Mouse (Mus musculus): ENCODE results near the gene Gls.

The Gls gene

GRCm38 (mm10) chr1:52248899-52249556, 16.0 kb upstream of the Gls start:
- no peak for DNase-seq (ENCODE audit: low spot score in 2 of 2)

- DNase-seq (ENCODE audit: low spot score in 2 of 2): no peak
Measured at GRCm38 (mm10) chr1:52242270-52242669, 9.2 kb upstream of the Gls start.

GRCm38 (mm10) chr1:52232766-52233140, 279 bp downstream of the Gls start:
- DNase-seq (ENCODE audit: low spot score in 2 of 2): no peak

GRCm38 (mm10) chr1:52231939-52232765, 880 bp downstream of the Gls start:
- DNase-seq (ENCODE audit: low spot score in 2 of 2): peak; percentile 78 to 80

GRCm38 (mm10) chr1:52230404-52230803, 2.6 kb downstream of the Gls start:
- DNase-seq (ENCODE audit: low spot score in 2 of 2): no peak

GRCm38 (mm10) chr1:52228178-52228577, 4.9 kb downstream of the Gls start:
- no peak for DNase-seq (ENCODE audit: low spot score in 2 of 2)

- DNase-seq (ENCODE audit: low spot score in 2 of 2): no peak
Measured at GRCm38 (mm10) chr1:52226416-52226815, 6.6 kb downstream of the Gls start.

GRCm38 (mm10) chr1:52216766-52217165, 16.3 kb downstream of the Gls start:
- DNase-seq (ENCODE audit: low spot score in 2 of 2): no peak

- no peak for DNase-seq (ENCODE audit: low spot score in 2 of 2)
Measured at GRCm38 (mm10) chr1:52182992-52183391, 50.0 kb downstream of the Gls start.

- no peak for DNase-seq (ENCODE audit: low spot score in 2 of 2)
Measured at GRCm38 (mm10) chr1:52181994-52182393, 51.0 kb downstream of the Gls start.

- DNase-seq (ENCODE audit: low spot score in 2 of 2): no peak
Measured at GRCm38 (mm10) chr1:52179939-52180568, 53.0 kb downstream of the Gls start.

GRCm38 (mm10) chr1:52176999-52177398, 56.0 kb downstream of the Gls start:
- DNase-seq (ENCODE audit: low spot score in 2 of 2): no peak

- DNase-seq (ENCODE audit: low spot score in 2 of 2): no peak
Measured at GRCm38 (mm10) chr1:52175983-52176382, 57.0 kb downstream of the Gls start.

GRCm38 (mm10) chr1:52175321-52175720, 57.7 kb downstream of the Gls start:
- DNase-seq (ENCODE audit: low spot score in 2 of 2): no peak

- no peak for DNase-seq (ENCODE audit: low spot score in 2 of 2)
Measured at GRCm38 (mm10) chr1:52171271-52171670, 61.8 kb downstream of the Gls start.

- no peak for DNase-seq (ENCODE audit: low spot score in 2 of 2)
Measured at GRCm38 (mm10) chr1:52170747-52171146, 62.3 kb downstream of the Gls start.

GRCm38 (mm10) chr1:52170057-52170456, 63.0 kb downstream of the Gls start:
- no peak for DNase-seq (ENCODE audit: low spot score in 2 of 2)

GRCm38 (mm10) chr1:52166652-52167220, 66.3 kb downstream of the Gls start:
- no peak for DNase-seq (ENCODE audit: low spot score in 2 of 2)

- no peak for DNase-seq (ENCODE audit: low spot score in 2 of 2)
Measured at GRCm38 (mm10) chr1:52163707-52164457, 69.2 kb downstream of the Gls start.

GRCm38 (mm10) chr1:52161151-52161550, 71.9 kb downstream of the Gls start:
- DNase-seq (ENCODE audit: low spot score in 2 of 2): no peak

GRCm38 (mm10) chr1:52158490-52159381, 74.3 kb downstream of the Gls start:
- DNase-seq (ENCODE audit: low spot score in 2 of 2): no peak
